Mouse (Mus musculus) kidney, embryonic 14.5 days (tissue): ENCODE data around the gene Dnajb7. TPM values are rescaled to one million over a fixed set of nuclear protein-coding genes. Genes with fewer than 3 reads are reported as not detected.

Experiments
- ATAC-seq: fragments of 200-750 bp; cut with Nextera tagmentation; 2 replicates; pipeline ENCODE4 v1.8.0; 2017; ENCODE audit warnings: moderate number of reproducible peaks, mild to moderate bottlenecking, moderate TSS enrichment, moderate library complexity; ENCODE audit not compliant: low FRiP score, low TSS enrichment
- H3K27ac ChIP-seq: fragments of 300-500 bp; sonication (generic); 2 replicates; pipeline ENCODE4 v1.5.1; 2014; ENCODE audit warnings: low read depth, mild to moderate bottlenecking, low read length, moderate library complexity, mixed read lengths
- H3K27me3 ChIP-seq: fragments of 300-500 bp; sonication (generic); 2 replicates; pipeline ENCODE4 v1.6.1; 2014; ENCODE audit warnings: mild to moderate bottlenecking, low read length; ENCODE audit not compliant: control insufficient read depth, insufficient read depth
- H3K36me3 ChIP-seq: fragments of 300-500 bp; sonication (generic); 2 replicates; pipeline ENCODE4 v1.6.1; 2014; ENCODE audit warnings: low read length, mixed read lengths; ENCODE audit not compliant: control insufficient read depth, insufficient read depth
- H3K4me1 ChIP-seq: fragments of 300-500 bp; sonication (generic); 2 replicates; pipeline ENCODE4 v1.6.1; 2014; ENCODE audit warnings: low read length, mixed read lengths; ENCODE audit not compliant: control insufficient read depth, insufficient read depth
- H3K4me2 ChIP-seq: fragments of 300-500 bp; sonication (generic); replicated peaks from 2 replicates; pipeline ENCODE4 v1.6.1; 2014; ENCODE audit warnings: low read depth, mild to moderate bottlenecking, low read length
- H3K4me3 ChIP-seq: fragments of 300-500 bp; sonication (generic); 2 replicates; pipeline ENCODE4 v1.5.1; 2014; ENCODE audit warnings: mild to moderate bottlenecking, low read length
- H3K9ac ChIP-seq: fragments of 300-500 bp; sonication (generic); 2 replicates; pipeline ENCODE4 v1.6.1; 2014; ENCODE audit warnings: low read depth, mild to moderate bottlenecking, low read length, moderate library complexity
- H3K9me3 ChIP-seq: fragments of 300-500 bp; sonication (generic); 2 replicates; pipeline ENCODE4 v1.6.1; 2016; ENCODE audit warnings: low read length; ENCODE audit not compliant: control insufficient read depth
- WGBS: fragments of 180-500 bp; shearing (Covaris S2); extraction: QIAGEN DNeasy Blood & Tissue Kit; methylation state at CpG from one replicate; pipeline ENCODE4 v1.1.7; 2014; 5-methylcytosine and 5-hydroxymethylcytosine counted together
- polyA plus RNA-seq: library from polyadenylated mRNA; unstranded; fragments of >200 nt; fragmentation: Nextera tagmentation; extraction: Ambion mirVana; gene quantifications from 2 replicates; pipeline ENCODE4 v1.2.1, GENCODE M21; 2014

The Dnajb7 gene
- polyA plus RNA-seq, 1 experiment from 2014 or later = 1.5 TPM

DNA sequence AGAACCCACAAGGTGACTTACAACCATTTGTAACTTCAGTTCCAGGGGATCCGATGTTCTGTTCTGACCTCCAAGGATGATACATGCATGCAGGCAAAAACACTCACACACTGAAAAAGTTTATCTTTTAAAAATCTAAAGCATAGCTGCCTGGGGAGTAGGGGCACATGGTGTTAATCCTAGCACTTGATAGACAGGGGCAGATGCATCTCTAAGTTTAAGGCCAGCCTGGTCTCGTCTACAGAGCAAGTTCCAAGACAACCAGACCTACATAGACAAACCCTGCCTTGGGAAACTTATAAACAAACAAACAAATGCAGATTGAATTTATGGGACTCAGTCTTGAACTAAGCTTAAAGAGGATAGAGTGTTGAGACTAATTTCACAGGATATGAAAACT, 29.3 kb downstream of the Dnajb7 start:
- H3K9ac ChIP-seq = no peak overlapping the region
- ATAC-seq = no peak
- no peak overlapping the region for H3K4me2 ChIP-seq
- WGBS = 90% methylated on average over 2 of the region's 2 CpGs
- H3K27me3 ChIP-seq = no peaks in the 10 kb centered on the region
- H3K4me3 ChIP-seq = no peak overlapping the region
- no peaks in the 10 kb centered on the region for H3K4me1 ChIP-seq
- H3K9me3 ChIP-seq = no peaks in the 10 kb centered on the region
- peaks cover 75% of the 10 kb centered on the region for H3K36me3 ChIP-seq
- no peak overlapping the region for H3K27ac ChIP-seq

DNA sequence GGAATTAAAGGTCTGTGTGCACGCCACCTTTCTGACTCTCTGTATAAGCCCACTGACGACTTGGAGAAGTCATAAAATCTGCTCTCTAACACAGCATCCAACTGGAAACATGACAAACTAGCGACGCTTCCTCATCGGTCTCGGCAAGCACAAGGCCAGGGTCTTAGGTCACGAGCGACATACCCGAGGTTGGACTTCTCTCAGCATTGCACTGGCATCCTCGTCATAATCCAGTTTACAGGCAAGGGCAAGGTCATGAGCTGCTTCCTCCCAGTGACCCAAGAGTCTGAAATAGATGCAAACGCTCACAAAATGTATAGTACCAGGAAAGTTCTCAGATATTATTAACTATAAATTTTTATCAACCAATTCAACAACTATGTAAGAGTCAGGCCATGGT, 33.5 kb downstream of the Dnajb7 start:
- no peak overlapping the region for H3K27ac ChIP-seq
- H3K4me3 ChIP-seq = no peak overlapping the region
- H3K36me3 ChIP-seq = peaks cover 83% of the 10 kb centered on the region
- H3K27me3 ChIP-seq = no peaks in the 10 kb centered on the region
- no peaks in the 10 kb centered on the region for H3K4me1 ChIP-seq
- no peaks in the 10 kb centered on the region for H3K9me3 ChIP-seq
- no peak for ATAC-seq
- H3K9ac ChIP-seq = no peak overlapping the region
- no peak overlapping the region for H3K4me2 ChIP-seq
- 88% methylated on average over 11 of the region's 11 CpGs for WGBS

DNA sequence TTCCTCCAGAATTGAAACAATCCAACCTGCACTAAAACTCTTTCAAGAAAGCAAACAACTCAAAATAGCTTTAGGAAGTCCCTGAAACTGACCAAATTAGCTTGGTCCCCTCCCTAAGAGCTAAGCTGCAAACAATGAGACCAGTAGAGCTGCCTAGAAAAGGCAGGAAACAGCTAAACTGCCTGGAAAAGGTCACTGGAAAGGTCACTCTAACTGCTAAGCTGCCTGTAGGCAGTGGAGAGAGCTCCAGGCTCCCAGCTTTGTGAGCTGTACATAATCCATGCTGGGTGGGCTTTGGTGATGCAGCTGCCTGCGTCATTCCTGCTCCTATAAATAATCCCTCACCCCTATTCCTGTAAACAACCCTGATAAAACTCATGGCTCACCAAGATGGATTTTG, 37.7 kb downstream of the Dnajb7 start:
- no peaks in the 10 kb centered on the region for H3K27me3 ChIP-seq
- H3K27ac ChIP-seq = no peak overlapping the region
- no peaks in the 10 kb centered on the region for H3K4me1 ChIP-seq
- no peak for ATAC-seq
- no peaks in the 10 kb centered on the region for H3K9me3 ChIP-seq
- H3K36me3 ChIP-seq = peaks cover 93% of the 10 kb centered on the region
- WGBS = 80% methylated on average over 1 of the region's 1 CpGs
- no peak overlapping the region for H3K4me3 ChIP-seq
- H3K9ac ChIP-seq = no peak overlapping the region
- no peak overlapping the region for H3K4me2 ChIP-seq

DNA sequence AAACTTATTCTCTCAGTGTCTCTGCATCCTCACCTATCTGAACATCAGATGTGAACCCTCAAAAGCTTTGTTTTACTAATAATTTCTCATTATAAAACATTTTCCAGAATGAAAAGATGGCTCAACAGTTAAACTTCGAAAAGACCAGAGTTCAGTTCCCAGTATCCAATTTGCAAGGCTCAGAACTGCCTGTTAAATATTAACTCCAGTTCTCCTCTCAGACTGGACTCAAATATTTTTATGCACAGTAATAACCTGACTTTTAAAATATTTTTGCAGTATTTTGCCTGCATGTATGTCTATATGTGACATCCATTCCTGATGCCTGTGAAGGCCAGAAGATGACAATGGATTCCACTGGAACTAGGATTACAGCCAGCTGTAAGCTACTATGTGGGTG, 39.5 kb downstream of the Dnajb7 start:
- H3K4me3 ChIP-seq = no peak overlapping the region
- H3K9ac ChIP-seq = no peak overlapping the region
- 80% methylated on average over 1 of the region's 1 CpGs for WGBS
- H3K4me1 ChIP-seq = no peaks in the 10 kb centered on the region
- peaks cover 97% of the 10 kb centered on the region for H3K36me3 ChIP-seq
- no peaks in the 10 kb centered on the region for H3K27me3 ChIP-seq
- ATAC-seq = no peak
- no peak overlapping the region for H3K4me2 ChIP-seq
- H3K27ac ChIP-seq = no peak overlapping the region
- no peaks in the 10 kb centered on the region for H3K9me3 ChIP-seq

DNA sequence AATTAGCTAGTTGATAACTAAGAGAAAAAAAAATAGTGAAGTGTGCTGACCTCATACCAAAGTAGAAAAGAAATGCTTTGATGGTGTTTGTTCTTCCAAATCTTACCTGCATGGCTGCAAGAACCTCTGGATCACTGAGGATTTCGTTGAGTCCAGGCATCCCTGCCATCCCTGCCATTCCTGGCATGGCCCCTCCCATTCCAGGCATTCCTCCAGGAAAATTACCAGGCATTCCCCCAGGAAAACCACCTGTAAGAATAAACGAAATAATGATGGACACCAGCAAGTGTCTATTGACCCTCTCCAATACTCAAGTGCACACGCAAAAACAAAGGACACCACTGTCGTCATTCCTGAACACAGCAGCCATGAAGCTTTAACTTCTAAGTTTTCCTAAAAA, 41.9 kb downstream of the Dnajb7 start:
- H3K27ac ChIP-seq = no peak overlapping the region
- H3K4me1 ChIP-seq = no peaks in the 10 kb centered on the region
- no peak overlapping the region for H3K4me3 ChIP-seq
- ATAC-seq = no peak
- H3K27me3 ChIP-seq = no peaks in the 10 kb centered on the region
- H3K9ac ChIP-seq = no peak overlapping the region
- 75% methylated on average over 4 of the region's 4 CpGs for WGBS
- H3K4me2 ChIP-seq = no peak overlapping the region
- H3K9me3 ChIP-seq = no peaks in the 10 kb centered on the region
- peaks cover 83% of the 10 kb centered on the region for H3K36me3 ChIP-seq

DNA sequence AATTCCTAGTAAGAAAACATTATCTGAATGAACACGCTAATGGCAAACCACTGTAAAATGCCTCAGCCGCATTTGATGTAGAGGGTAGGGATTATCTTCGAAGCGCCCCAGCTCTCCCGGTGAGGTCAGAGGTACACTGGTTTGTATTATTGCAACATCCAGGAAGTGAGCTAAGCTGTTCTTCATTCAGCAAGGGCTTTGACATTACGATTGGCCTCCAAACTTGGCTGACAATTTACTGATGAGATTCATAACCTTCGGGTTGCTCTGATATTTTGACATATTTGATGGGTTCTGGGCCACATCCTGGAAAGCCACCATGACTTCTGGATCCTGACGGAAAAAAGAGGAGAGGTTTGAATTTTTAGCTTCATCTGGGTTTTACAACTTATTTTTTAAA, 42.9 kb downstream of the Dnajb7 start:
- no peak overlapping the region for H3K9ac ChIP-seq
- no peaks in the 10 kb centered on the region for H3K27me3 ChIP-seq
- H3K27ac ChIP-seq = no peak overlapping the region
- H3K9me3 ChIP-seq = no peaks in the 10 kb centered on the region
- WGBS = 89% methylated on average over 8 of the region's 8 CpGs
- peaks cover 73% of the 10 kb centered on the region for H3K36me3 ChIP-seq
- H3K4me1 ChIP-seq = no peaks in the 10 kb centered on the region
- no peak overlapping the region for H3K4me3 ChIP-seq
- H3K4me2 ChIP-seq = no peak overlapping the region
- no peak for ATAC-seq

DNA sequence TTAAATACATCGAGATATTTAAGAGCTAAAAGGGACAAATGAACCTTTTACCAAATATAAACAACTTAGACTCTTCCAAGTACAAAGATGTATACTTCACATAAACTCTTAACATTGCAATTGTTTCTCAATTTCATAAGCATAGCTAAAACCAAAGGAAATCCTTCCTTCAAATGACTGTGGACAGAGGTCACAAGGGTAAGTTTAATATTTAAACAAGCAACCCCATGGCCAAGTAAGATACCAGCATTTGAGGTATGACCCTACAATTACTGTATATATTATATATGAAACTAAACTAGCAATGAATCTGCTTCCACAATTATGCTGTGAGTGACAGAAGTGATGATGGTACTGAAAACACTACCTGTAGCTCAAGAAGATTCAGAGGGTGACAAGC, 43.8 kb downstream of the Dnajb7 start:
- 93% methylated on average over 1 of the region's 1 CpGs for WGBS
- Histone ChIP-seq H3K27me3 (no peaks in the 10 kb centered on the region), H3K4me3 (no peak overlapping the region), H3K9me3 (no peaks in the 10 kb centered on the region), H3K9ac (no peak overlapping the region), H3K36me3 (peaks cover 63% of the 10 kb centered on the region), H3K4me2 (no peak overlapping the region), H3K27ac (no peak overlapping the region), H3K4me1 (peaks cover 4% of the 10 kb centered on the region; the same call in 1 of the 2 replicates)
- ATAC-seq = no peak

DNA sequence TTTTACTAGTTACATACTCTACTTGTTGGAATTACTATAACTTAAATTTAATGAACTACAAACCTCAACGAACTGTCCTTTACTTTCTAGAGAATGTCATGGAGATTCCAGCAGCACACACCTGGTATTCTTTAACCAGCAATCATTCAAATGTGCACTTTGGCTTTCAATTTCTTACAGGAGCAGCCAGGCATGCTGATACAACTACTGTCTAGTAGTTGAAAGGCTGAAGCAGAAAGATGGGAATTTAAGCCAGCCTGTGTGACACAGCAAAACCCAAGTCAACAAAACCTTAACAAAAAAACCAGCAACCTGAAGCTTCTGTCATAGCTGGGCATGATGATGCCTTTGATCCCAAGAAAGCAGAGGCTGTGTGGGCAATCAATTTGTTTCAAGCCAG, 45.6 kb downstream of the Dnajb7 start:
- Histone ChIP-seq H3K4me3 (no peak overlapping the region), H3K9ac (no peak overlapping the region), H3K27ac (no peak overlapping the region; the same call in 1 of the 2 replicates), H3K4me2 (no peak overlapping the region), H3K9me3 (no peaks in the 10 kb centered on the region), H3K27me3 (no peaks in the 10 kb centered on the region), H3K4me1 (peaks cover 13% of the 10 kb centered on the region; the same call in 1 of the 2 replicates), H3K36me3 (peaks cover 47% of the 10 kb centered on the region)
- WGBS = 80% methylated on average over 1 of the region's 1 CpGs
- ATAC-seq = no peak

DNA sequence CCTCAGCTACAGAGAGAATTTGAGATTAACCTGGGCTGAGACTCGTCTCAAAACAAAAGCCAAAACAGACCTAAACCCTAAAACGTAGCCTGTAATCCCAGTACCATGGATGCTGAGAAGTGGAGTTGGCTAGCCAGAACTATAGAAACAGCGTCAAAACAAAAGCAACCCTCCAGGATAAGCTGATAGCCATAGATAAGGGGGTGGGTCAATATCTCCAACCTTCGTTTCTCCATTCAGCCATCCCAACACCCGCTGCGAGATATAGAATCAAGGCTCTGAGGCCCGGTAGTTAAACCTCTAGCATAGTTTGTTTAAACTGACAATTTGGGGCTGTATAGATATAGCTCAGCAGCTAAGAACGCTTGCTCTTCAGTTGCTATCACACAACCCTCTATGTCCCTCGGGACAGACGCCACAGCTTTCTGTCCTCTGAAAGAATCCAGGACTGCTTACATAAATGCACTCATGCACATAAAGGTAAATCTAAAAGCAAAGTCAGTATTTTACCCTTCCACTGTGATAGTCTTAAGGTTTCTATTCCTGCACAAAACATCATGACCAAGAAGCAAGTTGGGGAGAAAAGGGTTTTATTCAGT, 46.6 kb downstream of the Dnajb7 start:
- no peak for ATAC-seq
- Histone ChIP-seq H3K4me1 (peaks cover 13% of the 10 kb centered on the region; the same call in 1 of the 2 replicates), H3K4me3 (no peak overlapping the region), H3K9me3 (no peaks in the 10 kb centered on the region), H3K9ac (no peak overlapping the region), H3K4me2 (peak overlapping the region; percentile 67; the same call in 1 of the 2 replicates), H3K27me3 (no peaks in the 10 kb centered on the region), H3K36me3 (peaks cover 37% of the 10 kb centered on the region), H3K27ac (peak overlapping the region; percentile 64; the same call in 1 of the 2 replicates)
- WGBS = 40% methylated on average over 10 of the region's 10 CpGs
